Mouse (Mus musculus) intestine, postnatal 0 days (tissue): ENCODE data around the gene Zfp668. TPM values are rescaled to one million over a fixed set of nuclear protein-coding genes. Genes with fewer than 3 reads are reported as not detected.

Experiments used
- ATAC-seq: fragments of 200-750 bp; cut with Nextera tagmentation; 2 replicates; pipeline ENCODE4 v1.8.0; 2017; ENCODE audit warnings: mild to moderate bottlenecking, moderate TSS enrichment, moderate library complexity
- H3K27ac ChIP-seq: fragments of 300-500 bp; sonication (generic); 2 replicates; pipeline ENCODE4 v1.5.1; 2014; ENCODE audit warnings: mild to moderate bottlenecking, low read depth, low read length, moderate library complexity
- H3K27me3 ChIP-seq: fragments of 300-500 bp; sonication (generic); replicated peaks from 2 replicates; pipeline ENCODE4 v1.6.1; 2014; ENCODE audit warnings: low read length, mixed read lengths; ENCODE audit not compliant: control insufficient read depth, insufficient read depth
- H3K36me3 ChIP-seq: fragments of 300-500 bp; sonication (generic); 2 replicates; pipeline ENCODE4 v1.6.1; 2014; ENCODE audit warnings: mild to moderate bottlenecking, moderate library complexity; ENCODE audit not compliant: control insufficient read depth, insufficient read depth
- H3K4me1 ChIP-seq: fragments of 300-500 bp; sonication (generic); replicated peaks from 2 replicates; pipeline ENCODE4 v1.6.1; 2014; ENCODE audit warnings: antibody characterized with exemption, low read length, mixed read lengths; ENCODE audit not compliant: control insufficient read depth, insufficient read depth
- H3K4me2 ChIP-seq: fragments of 300-500 bp; sonication (generic); replicated peaks from 2 replicates; pipeline ENCODE4 v1.6.1; 2014; ENCODE audit warnings: low read depth, mild to moderate bottlenecking, moderate library complexity
- H3K4me3 ChIP-seq: fragments of 300-500 bp; sonication (generic); 2 replicates; pipeline ENCODE4 v1.5.1; 2014; ENCODE audit warnings: low read depth, low read length
- H3K9ac ChIP-seq: fragments of 300-500 bp; sonication (generic); 2 replicates; pipeline ENCODE4 v1.6.1; 2014; ENCODE audit warnings: mild to moderate bottlenecking, low read depth, low read length
- H3K9me3 ChIP-seq: fragments of 300-500 bp; sonication (generic); 2 replicates; pipeline ENCODE4 v1.6.1; 2016; ENCODE audit warnings: mixed run types; ENCODE audit not compliant: control insufficient read depth
- CTCF ChIP-seq: sonication (generic); IDR thresholded peaks from 2 replicates; pipeline ENCODE4 v1.5.1; 2016; ENCODE audit warnings: low read depth, mild to moderate bottlenecking, control low read depth, antibody characterized with exemption, moderate library complexity
- WGBS: fragments of 180-500 bp; shearing (Covaris S2); extraction: QIAGEN DNeasy Blood & Tissue Kit; methylation state at CpG from one replicate; pipeline ENCODE4 v1.1.7; 2014; 5-methylcytosine and 5-hydroxymethylcytosine counted together
- polyA plus RNA-seq: library from polyadenylated mRNA; unstranded; fragments of >200 nt; fragmentation: Nextera tagmentation; extraction: Ambion mirVana; gene quantifications from 2 replicates; pipeline ENCODE4 v1.2.1, GENCODE M21; 2015

Zfp668 gene
- polyA plus RNA-seq, 1 experiment from 2014 or later, result 5.4 TPM

GRCm38 (mm10) chr7:127867641-127868040, 9.0 kb downstream of the Zfp668 start:
- 94% methylated on average over 18 of the region's 18 CpGs for WGBS
- no peak for TF ChIP-seq CTCF
- no peak overlapping the region for H3K27ac ChIP-seq

GRCm38 (mm10) chr7:127866434-127866833, 10.2 kb downstream of the Zfp668 start:
- WGBS, result 94% methylated on average over 12 of the region's 12 CpGs
- TF ChIP-seq CTCF, result no peak
- ATAC-seq, result no peak

More at GRCm38 (mm10) chr7:127867641-127868040, 9.0 kb downstream of the Zfp668 start:
- Histone ChIP-seq H3K4me1 (no peaks in the 10 kb centered on the region), H3K4me3 (no peak overlapping the region), H3K36me3 (peaks cover 36% of the 10 kb centered on the region), H3K9me3 (no peaks in the 10 kb centered on the region), H3K9ac (no peak overlapping the region), H3K27me3 (no peaks in the 10 kb centered on the region), H3K4me2 (no peak overlapping the region)
- ATAC-seq, result no peak

GRCm38 (mm10) chr7:127858258-127858657, 18.4 kb downstream of the Zfp668 start:
- WGBS, result 87% methylated on average over 6 of the region's 6 CpGs
- H3K4me1 ChIP-seq, result no peaks in the 10 kb centered on the region
- TF ChIP-seq CTCF, result no peak
- ATAC-seq, result no peak
- H3K27me3 ChIP-seq, result no peaks in the 10 kb centered on the region
- no peaks in the 10 kb centered on the region for H3K9me3 ChIP-seq
- H3K9ac ChIP-seq, result no peak overlapping the region
- H3K36me3 ChIP-seq, result no peaks in the 10 kb centered on the region
- H3K4me2 ChIP-seq, result no peak overlapping the region
- H3K4me3 ChIP-seq, result no peak overlapping the region
- no peak overlapping the region for H3K27ac ChIP-seq

More at GRCm38 (mm10) chr7:127866434-127866833, 10.2 kb downstream of the Zfp668 start:
- Histone ChIP-seq H3K27ac (no peak overlapping the region), H3K4me2 (no peak overlapping the region), H3K36me3 (peaks cover 36% of the 10 kb centered on the region), H3K4me3 (no peak overlapping the region), H3K4me1 (no peaks in the 10 kb centered on the region), H3K27me3 (no peaks in the 10 kb centered on the region), H3K9me3 (no peaks in the 10 kb centered on the region), H3K9ac (no peak overlapping the region)

GRCm38 (mm10) chr7:127850906-127851305, 25.7 kb downstream of the Zfp668 start:
- Histone ChIP-seq H3K4me1 (no peaks in the 10 kb centered on the region), H3K9me3 (no peaks in the 10 kb centered on the region), H3K4me2 (no peak overlapping the region), H3K9ac (no peak overlapping the region), H3K27me3 (no peaks in the 10 kb centered on the region), H3K36me3 (peaks cover 21% of the 10 kb centered on the region), H3K27ac (no peak overlapping the region; the same call in 1 of the 2 replicates), H3K4me3 (no peak overlapping the region)
- 0 out of 2 replicates have a peak, but pooled peaks have one; percentile 19 for ATAC-seq
- no peak for TF ChIP-seq CTCF
- 46% methylated on average over 5 of the region's 5 CpGs for WGBS

GRCm38 (mm10) chr7:127849973-127850875, 26.4 kb downstream of the Zfp668 start:
- Histone ChIP-seq H3K27ac (no peak overlapping the region; the same call in 1 of the 2 replicates), H3K4me3 (no peak overlapping the region), H3K27me3 (no peaks in the 10 kb centered on the region), H3K9ac (no peak overlapping the region), H3K36me3 (peaks cover 25% of the 10 kb centered on the region), H3K9me3 (no peaks in the 10 kb centered on the region), H3K4me1 (no peaks in the 10 kb centered on the region), H3K4me2 (no peak overlapping the region)
- no peak for TF ChIP-seq CTCF
- no peak for ATAC-seq
- 62% methylated on average over 6 of the region's 6 CpGs for WGBS

- Histone ChIP-seq H3K4me1 (no peaks in the 10 kb centered on the region; the same call in 1 of the 2 replicates), H3K36me3 (peaks cover 36% of the 10 kb centered on the region), H3K9me3 (no peaks in the 10 kb centered on the region), H3K27me3 (no peaks in the 10 kb centered on the region), H3K27ac (peak overlapping the region; percentile 95), H3K9ac (peak overlapping the region; percentile 74), H3K4me3 (peak overlapping the region; percentile 83), H3K4me2 (peak overlapping the region; percentile 86)
- TF ChIP-seq CTCF, result no peak
- peak; percentile 62 for ATAC-seq
- WGBS, result under 1% methylated on average over 40 of the region's 40 CpGs
Observed at GRCm38 (mm10) chr7:127842001-127842718, 34.5 kb downstream of the Zfp668 start.
